14 mouse cellular contexts compared by ENCODE assay signal in the genomic region with DNA sequence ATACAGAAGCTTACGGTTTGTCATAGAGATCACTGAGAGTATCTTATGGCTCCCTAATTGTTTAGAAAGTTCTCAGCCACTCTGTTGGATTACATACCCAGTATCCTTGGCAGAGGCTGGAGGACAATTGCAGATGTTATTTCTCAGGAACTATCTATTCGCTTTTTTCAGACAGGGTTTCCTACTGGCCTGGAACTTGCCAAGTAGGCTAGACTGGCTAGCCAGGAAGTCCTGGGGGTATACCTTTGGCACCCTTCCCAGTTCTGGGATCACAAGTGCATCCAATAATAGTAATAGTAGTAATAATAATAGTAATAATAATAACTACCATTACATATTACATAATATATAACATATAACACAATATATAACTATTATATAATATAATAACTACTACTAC.
"Had no signal": no experiment of that assay in that cellular context is flagged by ENCODE, and none has a peak within 500 bp of the region (broad histone marks: within the 10 kb centered on the region; RNA-seq: fewer than 3 reads in every experiment).

No protein-coding gene starts in this region.

- H3K36me3 ChIP-seq: limb, embryonic 13.5 days; midbrain, embryonic 10.5 days; neural tube, embryonic 15.5 days had no signal

- H3K4me3 ChIP-seq: limb, embryonic 13.5 days; midbrain, embryonic 10.5 days; myocyte; neural tube, embryonic 15.5 days had no signal

- H3K9ac ChIP-seq: limb, embryonic 13.5 days; liver, embryonic 14.5 days; neural tube, embryonic 15.5 days had no signal

- H3K9me3 ChIP-seq: limb, embryonic 13.5 days; midbrain, embryonic 10.5 days; neural tube, embryonic 15.5 days had no signal

- H3K27me3 ChIP-seq: limb, embryonic 13.5 days; neural tube, embryonic 15.5 days had no signal

- H3K4me2 ChIP-seq: limb, embryonic 13.5 days; neural tube, embryonic 15.5 days had no signal

- H3K4me1 ChIP-seq: limb, embryonic 13.5 days; midbrain, embryonic 10.5 days; neural tube, embryonic 15.5 days had no signal

- ATAC-seq: lung, postnatal 0 days had no signal

- DNase-seq: layer of hippocampus, adult 9-11 months; layer of hippocampus, postnatal 36 days; lung, adult 18-20 months; lung, postnatal 4 days; midbrain, embryonic 14.5 days; right cerebral cortex, adult 18-20 months; right cerebral cortex, postnatal 25 days; thymus, postnatal 36 days had no signal

- H3K27ac ChIP-seq: limb, embryonic 13.5 days; liver, embryonic 14.5 days; midbrain, embryonic 10.5 days; neural tube, embryonic 15.5 days had no signal
